Mouse (Mus musculus) forebrain, postnatal 0 days (tissue): ENCODE data around the gene Itih4. TPM values are rescaled to one million over a fixed set of nuclear protein-coding genes. Genes with fewer than 3 reads are reported as not detected.

Experiments used
- ATAC-seq: fragments of 200-750 bp; cut with Nextera tagmentation; 2 replicates; pipeline ENCODE4 v1.8.0; 2017; ENCODE audit warnings: mild to moderate bottlenecking, moderate library complexity
- DNase-seq: peaks from one replicate; pipeline ENCODE4 v3.0.0-alpha.2; 2015
- H3K27ac ChIP-seq: fragments of 300-500 bp; sonication (generic); 2 replicates; pipeline ENCODE4 v1.5.1; 2014; ENCODE audit warnings: low read depth, mild to moderate bottlenecking, antibody characterized with exemption, low read length, moderate library complexity, mixed read lengths
- H3K27me3 ChIP-seq: fragments of 300-500 bp; sonication (generic); 2 replicates; pipeline ENCODE4 v1.6.1; 2014; ENCODE audit warnings: mild to moderate bottlenecking, low read length, mixed read lengths; ENCODE audit not compliant: insufficient read depth
- H3K36me3 ChIP-seq: fragments of 300-500 bp; sonication (generic); 2 replicates; pipeline ENCODE4 v1.6.1; 2014; ENCODE audit warnings: mild to moderate bottlenecking, moderate library complexity; ENCODE audit not compliant: insufficient read depth
- H3K4me1 ChIP-seq: fragments of 300-500 bp; sonication (generic); 2 replicates; pipeline ENCODE4 v1.6.1; 2014; ENCODE audit warnings: antibody characterized with exemption; ENCODE audit not compliant: insufficient read depth
- H3K4me2 ChIP-seq: fragments of 300-500 bp; sonication (generic); 2 replicates; pipeline ENCODE4 v1.6.1; 2014; ENCODE audit warnings: low read depth, mild to moderate bottlenecking, moderate library complexity
- H3K4me3 ChIP-seq: fragments of 300-500 bp; sonication (generic); 2 replicates; pipeline ENCODE4 v1.5.1; 2014; ENCODE audit warnings: low read depth, low read length, mixed read lengths
- H3K9ac ChIP-seq: fragments of 300-500 bp; sonication (generic); 2 replicates; pipeline ENCODE4 v1.6.1; 2014; ENCODE audit warnings: mild to moderate bottlenecking
- H3K9me3 ChIP-seq: fragments of 300-500 bp; sonication (generic); 2 replicates; pipeline ENCODE4 v1.6.1; 2016; ENCODE audit warnings: low read length
- CTCF ChIP-seq: sonication (generic); IDR thresholded peaks from 2 replicates; pipeline ENCODE4 v1.5.1; 2016; ENCODE audit warnings: antibody characterized with exemption, control low read depth, low read depth
- WGBS: fragments of 180-500 bp; shearing (Covaris S2); extraction: QIAGEN DNeasy Blood & Tissue Kit; methylation state at CpG from one replicate; pipeline ENCODE4 v1.1.7; 2014; 5-methylcytosine and 5-hydroxymethylcytosine counted together
- polyA plus RNA-seq: library from polyadenylated mRNA; unstranded; fragments of >200 nt; fragmentation: Nextera tagmentation; extraction: Ambion mirVana; gene quantifications from 2 replicates; pipeline ENCODE4 v1.2.1, GENCODE M21; 2015
- total RNA-seq: library from RNA; depleted of rRNA; stranded (reverse); fragments of >200 nt; gene quantifications from 2 replicates; pipeline ENCODE4 v1.2.3, GENCODE M21; 2014; rRNA removed

Itih4 gene
- total RNA-seq = 0.15 TPM in 1 of 2 replicates, not detected in the other
- polyA plus RNA-seq = 0.15 and 0.19 TPM in 2 replicates

DNA sequence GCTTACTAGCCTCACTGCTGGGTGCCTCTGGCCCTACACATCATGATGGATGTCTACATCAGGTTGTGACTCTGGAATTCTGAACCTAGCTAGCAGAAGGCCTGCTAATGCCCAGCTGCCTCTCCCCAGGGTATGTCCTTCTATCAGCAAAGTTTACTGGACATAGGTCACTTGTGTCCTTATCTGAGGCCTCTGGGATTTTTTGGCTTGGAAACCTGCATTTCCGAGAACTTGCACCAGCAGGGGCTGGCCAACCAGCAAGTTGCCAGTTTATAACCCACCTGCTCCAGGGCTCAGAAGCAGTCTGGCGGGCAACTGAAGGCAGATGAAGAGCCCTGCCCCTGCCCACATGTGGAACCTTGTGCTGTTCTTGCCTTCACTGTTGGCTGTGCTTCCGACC lies at the start of gene Itih4:
Gene Itih4 (plus strand): TSS at position 273 of the 400 bp plus-strand sequence.
- H3K27me3 ChIP-seq = no peaks in the 10 kb centered on the region
- H3K4me1 ChIP-seq = no peaks in the 10 kb centered on the region
- no peak within 1 kb of the TSS for H3K4me2 ChIP-seq
- DNase-seq (no peak), ATAC-seq (no peak)
- no peaks in the 10 kb centered on the region for H3K9me3 ChIP-seq
- WGBS = 91% methylated on average over 3 of the region's 3 CpGs
- no peak for TF ChIP-seq CTCF
- H3K9ac ChIP-seq = no peak within 1 kb of the TSS
- no peak within 1 kb of the TSS for H3K27ac ChIP-seq
- H3K36me3 ChIP-seq = no peaks in the 10 kb centered on the region
- no peak within 1 kb of the TSS for H3K4me3 ChIP-seq

DNA sequence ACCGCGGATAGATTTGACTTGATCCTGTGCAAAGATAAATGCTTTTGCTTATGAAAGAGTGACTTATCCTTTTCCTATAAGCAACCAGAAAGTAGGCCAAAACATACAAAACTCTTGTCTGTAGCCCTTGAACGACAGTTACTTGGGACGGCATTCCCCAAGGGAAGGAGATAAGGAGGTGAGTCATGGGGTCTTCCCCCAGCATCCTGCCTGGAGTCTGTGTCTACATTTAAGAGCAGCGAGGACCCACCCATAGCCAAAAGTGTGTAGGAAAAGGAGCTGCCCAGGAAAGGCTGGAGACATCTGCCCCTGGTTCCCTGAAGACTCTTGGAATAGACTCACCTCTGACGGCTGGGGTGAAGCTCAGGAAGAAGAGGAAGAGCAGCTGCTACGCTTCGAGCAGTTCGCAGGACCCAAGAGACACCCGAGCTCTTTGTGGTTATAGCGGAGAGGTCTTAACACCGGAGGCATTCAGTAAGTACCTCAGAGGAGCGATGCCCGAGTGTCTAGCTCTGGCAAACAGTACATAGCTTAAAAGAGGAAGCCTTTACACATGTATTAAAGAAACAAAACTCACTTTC lies 48.8 kb upstream of the Itih4 start:
- no peaks in the 10 kb centered on the region for H3K4me1 ChIP-seq
- no peak for ATAC-seq
- no peak overlapping the region for H3K4me3 ChIP-seq
- H3K27ac ChIP-seq = no peak overlapping the region
- no peak overlapping the region for H3K9ac ChIP-seq
- TF ChIP-seq CTCF = no peak
- WGBS = 92% methylated on average over 14 of the region's 14 CpGs
- no peaks in the 10 kb centered on the region for H3K9me3 ChIP-seq
- no peak overlapping the region for H3K4me2 ChIP-seq
- H3K27me3 ChIP-seq = no peaks in the 10 kb centered on the region
- peaks cover 10% of the 10 kb centered on the region; the same call in 1 of the 2 replicates for H3K36me3 ChIP-seq
- DNase-seq = no peak

DNA sequence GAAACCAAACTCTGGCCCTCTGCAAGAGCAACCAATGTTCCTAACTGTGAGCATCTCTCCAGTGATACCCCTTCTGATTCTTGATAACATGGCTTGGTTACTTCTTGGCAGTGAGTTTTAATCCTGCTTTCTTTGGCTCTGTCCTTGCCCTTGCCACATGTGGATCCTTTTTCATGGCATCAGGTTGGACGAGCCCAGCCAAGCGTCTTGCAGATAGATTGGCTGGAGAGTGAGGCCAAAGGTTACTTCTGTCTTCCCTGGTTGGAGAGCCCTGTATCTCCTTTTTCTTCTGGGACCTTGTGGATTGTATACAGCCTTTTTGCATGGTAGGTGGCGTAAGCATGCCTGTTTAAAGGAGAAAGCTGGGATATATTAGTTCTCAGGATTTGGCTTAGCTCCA lies 42.6 kb upstream of the Itih4 start:
- no peak overlapping the region for H3K9ac ChIP-seq
- 92% methylated on average over 3 of the region's 3 CpGs for WGBS
- DNase-seq (no peak), ATAC-seq (no peak)
- H3K4me3 ChIP-seq = no peak overlapping the region
- H3K4me2 ChIP-seq = no peak overlapping the region
- H3K4me1 ChIP-seq = no peaks in the 10 kb centered on the region
- H3K9me3 ChIP-seq = no peaks in the 10 kb centered on the region
- H3K27me3 ChIP-seq = no peaks in the 10 kb centered on the region
- H3K36me3 ChIP-seq = no peaks in the 10 kb centered on the region
- no peak overlapping the region for H3K27ac ChIP-seq
- no peak for TF ChIP-seq CTCF

DNA sequence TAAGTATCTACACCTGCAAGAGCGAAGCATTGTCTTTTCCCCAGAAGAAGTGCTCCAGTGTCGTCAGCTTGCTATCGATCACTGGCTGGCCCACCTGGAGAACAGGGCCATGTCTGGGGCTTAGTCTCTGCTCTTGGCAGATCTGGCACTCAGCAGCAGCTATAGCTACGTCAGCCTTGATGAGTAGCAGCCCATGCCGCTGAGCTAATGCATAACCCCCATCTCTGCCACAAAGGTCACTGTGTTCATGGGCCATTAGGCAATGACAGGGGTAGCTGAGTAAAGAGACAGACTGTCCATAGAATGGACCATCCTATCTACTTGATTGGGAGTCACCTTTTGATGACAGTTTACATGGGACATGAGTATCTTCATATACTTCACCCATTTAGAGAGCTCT lies 35.8 kb upstream of the Itih4 start:
- ATAC-seq (no peak), DNase-seq (no peak)
- Histone ChIP-seq H3K36me3 (no peaks in the 10 kb centered on the region), H3K27ac (no peak overlapping the region), H3K9ac (no peak overlapping the region), H3K4me1 (no peaks in the 10 kb centered on the region), H3K9me3 (no peaks in the 10 kb centered on the region), H3K4me3 (no peak overlapping the region), H3K27me3 (no peaks in the 10 kb centered on the region), H3K4me2 (no peak overlapping the region)
- WGBS = 92% methylated on average over 5 of the region's 5 CpGs
- TF ChIP-seq CTCF = no peak

DNA sequence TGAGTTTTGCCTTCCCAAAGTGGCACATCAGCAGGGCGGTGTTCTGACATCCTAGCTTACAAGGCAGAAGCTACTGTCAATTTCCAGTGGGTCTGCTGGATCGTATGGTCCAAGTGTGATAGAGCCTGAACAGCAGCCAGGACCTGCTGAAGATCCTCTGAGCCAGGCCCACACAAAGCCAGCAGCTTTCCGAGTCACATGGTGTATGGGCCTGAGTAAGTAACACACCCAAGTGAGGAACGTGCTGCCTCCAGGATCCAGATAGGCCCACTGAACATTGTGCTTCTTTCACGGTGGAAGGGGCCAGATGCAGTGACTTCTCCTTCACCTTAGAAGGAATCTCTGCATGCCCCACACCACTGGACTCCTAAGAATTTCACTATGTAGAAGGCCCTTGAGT lies 34.0 kb upstream of the Itih4 start:
- no peak for TF ChIP-seq CTCF
- no peaks in the 10 kb centered on the region for H3K36me3 ChIP-seq
- WGBS = 94% methylated on average over 5 of the region's 5 CpGs
- H3K9me3 ChIP-seq = no peaks in the 10 kb centered on the region
- no peak overlapping the region for H3K9ac ChIP-seq
- no peak overlapping the region for H3K4me2 ChIP-seq
- no peaks in the 10 kb centered on the region for H3K27me3 ChIP-seq
- no peak for DNase-seq
- no peak overlapping the region for H3K27ac ChIP-seq
- ATAC-seq = no peak
- H3K4me1 ChIP-seq = no peaks in the 10 kb centered on the region
- no peak overlapping the region for H3K4me3 ChIP-seq

DNA sequence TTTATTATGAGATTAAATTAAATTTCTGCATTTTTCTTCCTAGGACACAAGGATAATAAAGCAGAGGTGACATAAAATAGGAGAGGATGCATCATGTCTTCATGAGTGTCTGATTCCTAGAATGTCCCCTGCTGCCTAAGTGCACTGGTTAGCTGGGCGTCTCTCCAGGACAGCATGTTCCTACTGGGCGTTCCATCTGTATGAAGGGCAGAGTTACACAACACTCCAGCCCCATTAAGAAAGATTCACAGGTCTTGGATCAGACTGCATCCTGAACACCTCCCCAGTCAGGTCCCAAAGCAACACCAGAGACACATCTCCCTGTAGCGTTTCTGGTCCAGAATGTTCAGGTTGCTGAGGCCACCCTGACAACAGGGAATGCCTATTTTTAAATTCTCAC lies 31.0 kb upstream of the Itih4 start:
- no peaks in the 10 kb centered on the region for H3K27me3 ChIP-seq
- H3K4me3 ChIP-seq = no peak overlapping the region
- no peak for ATAC-seq
- 89% methylated on average over 3 of the region's 3 CpGs for WGBS
- no peaks in the 10 kb centered on the region for H3K36me3 ChIP-seq
- no peak overlapping the region for H3K27ac ChIP-seq
- H3K9me3 ChIP-seq = no peaks in the 10 kb centered on the region
- no peak for DNase-seq
- H3K9ac ChIP-seq = no peak overlapping the region
- no peaks in the 10 kb centered on the region for H3K4me1 ChIP-seq
- TF ChIP-seq CTCF = no peak
- H3K4me2 ChIP-seq = no peak overlapping the region

DNA sequence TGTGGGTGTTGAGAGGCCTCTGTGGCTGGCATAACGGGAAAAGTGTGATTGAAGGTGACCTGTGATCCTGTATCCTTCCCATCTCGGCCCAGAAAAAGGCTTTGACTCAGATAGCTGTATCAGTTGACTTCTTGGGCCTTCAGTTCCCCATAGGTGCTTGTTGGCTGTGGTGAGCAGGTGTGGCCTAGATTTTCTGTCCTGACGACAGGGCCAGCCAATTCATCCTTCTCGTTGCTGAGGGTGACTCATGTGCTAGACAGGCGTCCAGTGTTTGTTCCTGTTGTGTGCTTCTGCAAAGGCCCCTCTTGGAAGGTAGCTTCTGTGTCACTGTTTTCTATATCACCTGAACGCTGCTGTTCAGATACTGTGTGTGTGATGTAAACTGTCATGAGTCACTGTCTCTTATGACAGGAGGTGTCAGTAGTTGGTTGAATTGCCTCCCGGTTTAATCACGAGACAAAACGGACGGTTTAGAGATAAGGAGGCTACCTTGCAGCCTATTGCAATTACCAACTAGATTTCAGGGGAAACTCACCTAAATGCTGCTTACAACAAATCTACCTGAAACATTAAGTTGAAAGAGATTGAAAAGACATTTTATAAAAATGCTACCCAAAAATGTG lies 29.3 kb upstream of the Itih4 start:
- H3K27ac ChIP-seq = no peak overlapping the region
- H3K4me2 ChIP-seq = no peak overlapping the region
- no peaks in the 10 kb centered on the region for H3K27me3 ChIP-seq
- H3K4me3 ChIP-seq = no peak overlapping the region
- DNase-seq (no peak), ATAC-seq (no peak)
- H3K9me3 ChIP-seq = no peaks in the 10 kb centered on the region
- no peak for TF ChIP-seq CTCF
- no peaks in the 10 kb centered on the region for H3K4me1 ChIP-seq
- no peaks in the 10 kb centered on the region for H3K36me3 ChIP-seq
- 88% methylated on average over 10 of the region's 10 CpGs for WGBS
- H3K9ac ChIP-seq = no peak overlapping the region
